Mouse (Mus musculus) C2C12 (cell line): ENCODE measurements around the gene Ralgds. TPM values are rescaled to one million over a fixed set of nuclear protein-coding genes. Genes with fewer than 3 reads are reported as not detected.

Source experiments
- H3K27me3 ChIP-seq: one replicate; pipeline ENCODE4 v1.6.1; 2011; ENCODE audit not compliant: control insufficient read depth, insufficient read depth, insufficient read length
- H3K36me3 ChIP-seq: one replicate; pipeline ENCODE4 v1.6.1; 2011; ENCODE audit not compliant: control insufficient read depth, insufficient read depth
- H3K4me3 ChIP-seq: one replicate; pipeline ENCODE4 v1.5.1; 2011; ENCODE audit warnings: mild to moderate bottlenecking, control low read depth; ENCODE audit not compliant: poor library complexity, insufficient read depth, severe bottlenecking
- H3K79me2 ChIP-seq: one replicate; pipeline ENCODE4 v1.6.1; 2011; ENCODE audit not compliant: control insufficient read depth, insufficient read depth
- H3K79me3 ChIP-seq: one replicate; pipeline ENCODE4 v1.6.1; 2011; ENCODE audit warnings: low read depth, control low read depth
- H3ac ChIP-seq: one replicate; pipeline ENCODE3; 2011; ENCODE audit warnings: low read depth; ENCODE audit not compliant: control insufficient read depth, insufficient read length
- CEBPB ChIP-seq: IDR thresholded peaks from one replicate; pipeline ENCODE4 v1.6.1; 2011; ENCODE audit warnings: low read depth, mild to moderate bottlenecking, control low read depth, moderate library complexity
- CTCF ChIP-seq: IDR thresholded peaks from one replicate; pipeline ENCODE4 v1.5.1; 2011; ENCODE audit not compliant: control insufficient read depth, insufficient read depth, insufficient read length
- FOSL1 ChIP-seq: IDR thresholded peaks from one replicate; pipeline ENCODE4 v1.8.0; 2011; ENCODE audit warnings: mild to moderate bottlenecking, low read length; ENCODE audit not compliant: poor library complexity, insufficient read depth, severe bottlenecking
- MAX ChIP-seq: IDR thresholded peaks from one replicate; pipeline ENCODE4 v1.6.1; 2011; ENCODE audit warnings: mild to moderate bottlenecking, control low read depth
- MYOD1 ChIP-seq: IDR thresholded peaks from one replicate; pipeline ENCODE4 v1.6.1; 2011; ENCODE audit warnings: low read depth; ENCODE audit not compliant: control insufficient read depth, insufficient read length
- MYOG ChIP-seq: IDR thresholded peaks from one replicate; pipeline ENCODE4 v1.6.1; 2011; ENCODE audit not compliant: control insufficient read depth, insufficient read length; ENCODE audit errors: extremely low read depth
- USF1 ChIP-seq: IDR thresholded peaks from one replicate; pipeline ENCODE4 v1.6.1; 2011; ENCODE audit warnings: low read depth, mild to moderate bottlenecking, control low read depth, moderate library complexity
- polyA plus RNA-seq: library from polyadenylated mRNA; unstranded; fragments of >200 nt; fragmentation: generic; extraction: Trizol; gene quantifications from one replicate; pipeline ENCODE4 v1.2.1, GENCODE M21; 2012; ENCODE audit warnings: missing spikeins

The Ralgds gene
- polyA plus RNA-seq, 1 experiment: 10.5 TPM

- Histone ChIP-seq H3K79me2 (no peaks in the 10 kb centered on the region), H3K27me3 (no peaks in the 10 kb centered on the region), H3K4me3 (no peak overlapping the region), H3K36me3 (no peaks in the 10 kb centered on the region), H3K79me3 (no peaks in the 10 kb centered on the region), H3ac (no peak overlapping the region)
- TF ChIP-seq CTCF (no peak), MAX (no peak), CEBPB (no peak), MYOD1 (no peak)
Measured at GRCm38 (mm10) chr2:28522166-28522565, 9.2 kb downstream of the Ralgds start.

GRCm38 (mm10) chr2:28523643-28524117 is 10.8 kb downstream of the Ralgds start:
- TF ChIP-seq FOSL1: no peak
- peak; percentile 78 for TF ChIP-seq MAX
- TF ChIP-seq MYOD1: peak; percentile 41
- no peak for TF ChIP-seq MYOG
- Histone ChIP-seq H3K36me3 (no peaks in the 10 kb centered on the region), H3K27me3 (no peaks in the 10 kb centered on the region), H3K4me3 (no peak overlapping the region), H3K79me2 (no peaks in the 10 kb centered on the region), H3ac (no peak overlapping the region), H3K79me3 (no peaks in the 10 kb centered on the region)

- no peaks in the 10 kb centered on the region for H3K27me3 ChIP-seq
- no peak overlapping the region for H3K4me3 ChIP-seq
- peak overlapping the region; percentile 28 for H3ac ChIP-seq
- TF ChIP-seq MYOG (no peak), CTCF (no peak), MYOD1 (no peak), MAX (no peak), CEBPB (no peak)
- H3K36me3 ChIP-seq: no peaks in the 10 kb centered on the region
- no peaks in the 10 kb centered on the region for H3K79me3 ChIP-seq
- no peaks in the 10 kb centered on the region for H3K79me2 ChIP-seq
Measured at GRCm38 (mm10) chr2:28524406-28524805, 11.5 kb downstream of the Ralgds start.

GRCm38 (mm10) chr2:28525219-28525942 is 12.5 kb downstream of the Ralgds start:
- H3K79me3 ChIP-seq: no peaks in the 10 kb centered on the region
- H3K27me3 ChIP-seq: no peaks in the 10 kb centered on the region
- no peaks in the 10 kb centered on the region for H3K79me2 ChIP-seq
- peak overlapping the region; percentile 31 for H3ac ChIP-seq
- no peaks in the 10 kb centered on the region for H3K36me3 ChIP-seq
- H3K4me3 ChIP-seq: no peak overlapping the region
- TF ChIP-seq MAX (peak; percentile 74), CTCF (no peak), MYOD1 (peak; percentile 51), FOSL1 (peak; percentile 93), MYOG (no peak), CEBPB (no peak), USF1 (peak; percentile 91)

- peak; percentile 1 for TF ChIP-seq CTCF
- no peak for TF ChIP-seq MAX
- Histone ChIP-seq H3K4me3 (no peak overlapping the region), H3K79me3 (no peaks in the 10 kb centered on the region)
Measured at GRCm38 (mm10) chr2:28525943-28526876, 13.3 kb downstream of the Ralgds start.

More at GRCm38 (mm10) chr2:28525943-28526876, 13.3 kb downstream of the Ralgds start:
- Histone ChIP-seq H3K36me3 (no peaks in the 10 kb centered on the region), H3ac (no peak overlapping the region), H3K79me2 (no peaks in the 10 kb centered on the region), H3K27me3 (no peaks in the 10 kb centered on the region)
